Mouse (Mus musculus) heart, adult 2 months (tissue): ENCODE data around the gene Slc38a9. TPM values are rescaled to one million over a fixed set of nuclear protein-coding genes. Genes with fewer than 3 reads are reported as not detected.

Experiments used
- DNase-seq, 2 experiments: peaks; one replicate each; pipeline ENCODE4 v3.0.0; 2021
- H3K27ac ChIP-seq: fragments of 200-600 bp; 2 replicates; pipeline ENCODE4 v1.8.1; 2022
- H3K27me3 ChIP-seq: fragments of 200-500 bp; 2 replicates; pipeline ENCODE4 v1.6.1; 2012; ENCODE audit warnings: mild to moderate bottlenecking, low read length, inconsistent platforms, mixed read lengths; ENCODE audit not compliant: control insufficient read depth, insufficient read depth
- H3K36me3 ChIP-seq: fragments of 200-500 bp; 2 replicates; pipeline ENCODE4 v1.6.1; 2012; ENCODE audit warnings: low read length, inconsistent platforms; ENCODE audit not compliant: control insufficient read depth, insufficient read depth
- H3K4me1 ChIP-seq: fragments of 200-500 bp; 2 replicates; pipeline ENCODE4 v1.6.1; 2011; ENCODE audit warnings: low read length; ENCODE audit not compliant: control insufficient read depth, insufficient read depth
- H3K4me3 ChIP-seq: fragments of 200-600 bp; 2 replicates; pipeline ENCODE4 v1.8.1; 2022
- H3K79me2 ChIP-seq: fragments of 200-500 bp; replicated peaks from 2 replicates; pipeline ENCODE4 v1.6.1; 2012; ENCODE audit warnings: mild to moderate bottlenecking, inconsistent platforms, low read length, moderate library complexity, mixed read lengths; ENCODE audit not compliant: control insufficient read depth, insufficient read depth
- H3K9ac ChIP-seq: fragments of 200-500 bp; 2 replicates; pipeline ENCODE4 v1.6.1; 2012; ENCODE audit warnings: low read depth, mild to moderate bottlenecking, control low read depth, inconsistent platforms, low read length, mixed read lengths
- CTCF ChIP-seq: fragments of 200-600 bp; IDR thresholded peaks from 2 replicates; pipeline ENCODE4 v1.8.1; 2022; ENCODE audit warnings: antibody characterized with exemption, mild to moderate bottlenecking, moderate library complexity
- EP300 ChIP-seq: fragments of 200-500 bp; IDR thresholded peaks from 2 replicates; pipeline ENCODE4 v1.6.1; 2011; ENCODE audit warnings: low read depth, low read length, control low read depth; ENCODE audit not compliant: insufficient read depth
- POLR2A ChIP-seq: fragments of 200-500 bp; IDR thresholded peaks from 2 replicates; pipeline ENCODE4 v1.6.1; 2011; ENCODE audit warnings: mild to moderate bottlenecking, low read depth, low read length, control low read depth; ENCODE audit not compliant: insufficient read depth
- WGBS: fragments of 180-500 bp; shearing (Covaris S2); methylation state at CpG from one replicate; pipeline ENCODE4 v1.1.7; 2018; 5-methylcytosine and 5-hydroxymethylcytosine counted together
- intact Hi-C: fragments of 180-260 bp; cut with DNase I; formaldehyde crosslinking; loops from one replicate; pipeline ENCODE4 v1.15.1; 2025
- polyA plus RNA-seq: library from polyadenylated mRNA; depleted of rRNA; stranded (reverse); fragments of >200 nt; gene quantifications from 2 replicates; pipeline ENCODE4 v1.2.3, GENCODE M21; 2012
- total RNA-seq, 2 experiments: library from RNA; stranded (reverse); gene quantifications; 2 replicates each; pipeline ENCODE4 v1.2.3; 2021

Slc38a9 gene
- total and polyA plus RNA-seq, 3 experiments: 7.7 to 8.5 (median 8.3) TPM

- intact Hi-C loops: no loop called here
- no peak overlapping the region for H3K27ac ChIP-seq
- 63% methylated on average over 7 of the region's 7 CpGs for WGBS
Observed at GRCm38 (mm10) chr13:112635174-112635837, 25.2 kb upstream of the Slc38a9 start.

DNA sequence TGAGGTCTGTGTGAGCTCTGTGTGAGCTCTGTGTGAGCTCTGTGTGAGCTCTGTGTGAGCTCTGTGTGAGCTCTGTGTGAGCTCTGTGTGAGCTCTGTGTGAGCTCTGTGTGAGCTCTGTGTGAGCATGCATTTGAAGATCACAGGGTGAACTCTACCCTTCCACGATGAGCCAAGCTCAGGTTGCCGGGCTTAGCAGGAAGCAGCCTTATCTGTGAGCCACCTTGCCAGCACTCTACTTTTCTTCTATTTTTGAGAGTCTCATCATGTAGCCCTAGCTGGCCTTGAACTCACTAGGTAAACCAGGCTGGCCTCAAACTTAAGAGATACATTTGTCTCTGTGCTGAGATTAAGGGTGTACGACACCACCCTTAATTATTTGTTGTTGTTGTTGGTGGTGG, 24.1 kb upstream of the Slc38a9 start:
- no peaks in the 10 kb centered on the region for H3K4me1 ChIP-seq
- 36% methylated on average over 3 of the region's 3 CpGs for WGBS

More at GRCm38 (mm10) chr13:112635174-112635837, 25.2 kb upstream of the Slc38a9 start:
- DNase-seq: no peak
- Histone ChIP-seq H3K36me3 (no peaks in the 10 kb centered on the region), H3K79me2 (no peaks in the 10 kb centered on the region), H3K27me3 (no peaks in the 10 kb centered on the region), H3K9ac (no peak overlapping the region), H3K4me3 (no peak overlapping the region), H3K4me1 (no peaks in the 10 kb centered on the region)
- TF ChIP-seq EP300 (no peak), CTCF (no peak), POLR2A (no peak)

GRCm38 (mm10) chr13:112639111-112639510, 21.4 kb upstream of the Slc38a9 start:
- DNase-seq: peak; percentile 30 to 59
- no peak overlapping the region for H3K4me3 ChIP-seq
- intact Hi-C loops: no loop called here
- no peak overlapping the region for H3K27ac ChIP-seq
- H3K36me3 ChIP-seq: no peaks in the 10 kb centered on the region
- H3K4me1 ChIP-seq: no peaks in the 10 kb centered on the region
- 56% methylated on average over 4 of the region's 4 CpGs for WGBS
- H3K27me3 ChIP-seq: no peaks in the 10 kb centered on the region
- no peak overlapping the region for H3K9ac ChIP-seq
- H3K79me2 ChIP-seq: no peaks in the 10 kb centered on the region
- no peak for TF ChIP-seq CTCF
- no peak for TF ChIP-seq POLR2A
- no peak for TF ChIP-seq EP300

More for the DNA sequence above, 24.1 kb upstream of the Slc38a9 start:
- Histone ChIP-seq H3K9ac (no peak overlapping the region), H3K79me2 (no peaks in the 10 kb centered on the region), H3K27ac (no peak overlapping the region), H3K36me3 (no peaks in the 10 kb centered on the region), H3K4me3 (no peak overlapping the region), H3K27me3 (no peaks in the 10 kb centered on the region)
- no peak for DNase-seq
- intact Hi-C loops: no loop called here
- TF ChIP-seq POLR2A: no peak
- no peak for TF ChIP-seq CTCF
- TF ChIP-seq EP300: no peak

DNA sequence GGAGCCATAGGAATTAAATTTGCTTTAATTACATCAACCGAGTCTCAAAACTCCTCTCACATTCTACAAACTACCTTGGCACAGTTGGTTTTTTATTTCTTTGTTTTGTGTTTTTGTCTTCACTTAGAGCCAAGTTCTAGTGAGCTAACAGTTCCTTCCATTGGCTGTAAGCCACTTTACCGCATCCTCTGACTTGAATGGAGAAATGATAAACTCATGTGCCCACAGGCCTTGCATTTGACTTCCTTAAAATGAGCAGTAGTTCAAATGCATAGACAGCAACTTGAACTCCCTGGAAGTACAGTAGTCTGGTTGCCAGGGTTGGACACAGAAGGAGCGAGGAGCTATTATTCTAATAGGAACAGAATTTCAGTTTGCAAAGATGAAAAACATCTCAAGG, 17.7 kb upstream of the Slc38a9 start:
- no peaks in the 10 kb centered on the region for H3K27me3 ChIP-seq
- no peaks in the 10 kb centered on the region for H3K79me2 ChIP-seq
- no peaks in the 10 kb centered on the region for H3K36me3 ChIP-seq
- no peak overlapping the region for H3K27ac ChIP-seq
- no peaks in the 10 kb centered on the region for H3K4me1 ChIP-seq
- no peak for DNase-seq
- TF ChIP-seq POLR2A: no peak
- no peak for TF ChIP-seq CTCF
- no peak overlapping the region for H3K4me3 ChIP-seq
- intact Hi-C loops: no loop called here
- WGBS: 86% methylated on average over 3 of the region's 3 CpGs
- H3K9ac ChIP-seq: no peak overlapping the region

GRCm38 (mm10) chr13:112644996-112645395, 15.6 kb upstream of the Slc38a9 start:
- no peaks in the 10 kb centered on the region for H3K27me3 ChIP-seq
- no peaks in the 10 kb centered on the region for H3K36me3 ChIP-seq
- no peaks in the 10 kb centered on the region for H3K79me2 ChIP-seq
- no peak for TF ChIP-seq POLR2A
- TF ChIP-seq EP300: no peak
- no peak for TF ChIP-seq CTCF
- intact Hi-C loops: no loop called here
- DNase-seq: no peak
- no peak overlapping the region for H3K27ac ChIP-seq
- no peaks in the 10 kb centered on the region for H3K4me1 ChIP-seq
- no peak overlapping the region for H3K9ac ChIP-seq
- WGBS: 84% methylated on average over 3 of the region's 3 CpGs
- H3K4me3 ChIP-seq: no peak overlapping the region

DNA sequence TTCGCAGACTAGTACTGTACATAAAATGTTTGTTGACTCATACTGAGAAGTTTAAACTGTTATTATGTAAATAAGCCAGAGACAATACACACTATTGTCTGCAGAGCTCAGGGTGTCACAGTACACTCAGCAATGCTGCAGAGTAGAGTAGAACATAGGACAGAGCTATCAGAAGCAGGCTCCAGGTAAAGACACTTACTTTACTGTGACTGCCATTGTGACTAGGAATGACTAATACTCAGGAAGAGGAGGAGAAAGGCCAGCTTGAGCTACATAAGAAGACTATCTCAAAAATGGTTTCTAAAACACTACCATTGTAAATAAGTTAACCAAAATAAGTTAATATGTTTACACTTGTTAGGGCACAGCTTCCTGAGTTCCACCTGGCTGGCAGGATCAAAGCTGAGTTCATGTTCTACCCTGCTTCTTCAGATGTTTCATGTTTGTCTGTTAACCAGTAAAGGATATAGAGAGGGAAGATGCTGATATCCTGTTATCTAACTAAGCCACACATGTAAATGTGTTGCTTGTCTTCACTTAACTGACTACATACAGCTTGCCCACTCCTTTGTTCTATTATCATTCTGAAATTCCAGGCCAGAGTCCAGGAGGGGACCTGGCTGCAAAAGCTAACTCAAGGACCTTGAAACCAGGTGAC, 14.9 kb upstream of the Slc38a9 start:
- no peaks in the 10 kb centered on the region for H3K79me2 ChIP-seq
- 91% methylated on average over 1 of the region's 1 CpGs for WGBS
- intact Hi-C loops: no loop called here
- no peak for DNase-seq
- no peak overlapping the region for H3K27ac ChIP-seq
- TF ChIP-seq CTCF (no peak), POLR2A (no peak), EP300 (no peak)
- no peaks in the 10 kb centered on the region for H3K4me1 ChIP-seq
- H3K27me3 ChIP-seq: no peaks in the 10 kb centered on the region
- H3K9ac ChIP-seq: no peak overlapping the region
- no peaks in the 10 kb centered on the region for H3K36me3 ChIP-seq
- no peak overlapping the region for H3K4me3 ChIP-seq
